Mouse (Mus musculus): ENCODE results near the gene Speer3.

DNA sequence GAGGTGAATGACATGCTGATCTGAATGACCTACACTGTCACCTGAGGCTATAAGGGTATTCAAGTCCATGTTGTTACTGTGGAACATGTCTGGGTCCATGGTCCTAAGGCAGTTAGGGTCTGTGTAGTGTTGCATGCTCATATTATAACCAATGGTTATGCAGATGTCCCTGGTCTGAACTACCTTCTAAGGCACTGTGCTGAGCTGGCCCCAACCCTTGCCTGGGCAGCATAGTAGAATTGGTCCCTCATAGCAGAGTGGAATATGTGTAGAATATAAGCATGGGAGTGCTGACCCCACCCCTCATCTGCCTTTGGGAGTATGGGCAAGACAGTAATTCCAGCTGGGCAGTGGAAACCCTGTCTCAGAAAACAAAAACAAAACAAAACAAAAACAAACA lies 33.7 kb downstream of the Speer3 start:
- no peak for TF ChIP-seq CTCF (IDR thresholded peaks at IDR 0.05; ENCODE audit: insufficient read depth, low read depth, low read length)
- no peak for TF ChIP-seq POLR2A (IDR thresholded peaks at IDR 0.05; ENCODE audit: insufficient read depth, low read depth, low read length)
